Mouse (Mus musculus): ENCODE results near the gene Bpifb4. TPM values are rescaled to one million over a fixed set of nuclear protein-coding genes. Genes with fewer than 3 reads are reported as not detected.

Bpifb4 gene
- polyA plus RNA-seq, 1 experiment from 2014 or later, result 0.18 TPM

GRCm38 (mm10) chr2:154007965-154008364 lies 70.0 kb downstream of the Bpifb4 start, which contains the start of gene Bpifa2:
Gene Bpifa2, plus strand, starts transcription at chr2:154008265.
- DNase-seq (ENCODE audit: low spot score, missing footprints) (no peak), ATAC-seq (ENCODE audit: low FRiP score) (no peak)
- Histone ChIP-seq H3K4me3 (ENCODE audit: low read depth, low read length) (no peak within 1 kb of the TSS), H3K9ac (ENCODE audit: low read length) (no peak within 1 kb of the TSS), H3K27ac (ENCODE audit: low read depth, low read length) (no peak within 1 kb of the TSS), H3K4me2 (no peak within 1 kb of the TSS), H3K27me3 (ENCODE audit: control insufficient read depth, insufficient read depth, low read length) (no peaks in the 10 kb centered on the region), H3K4me1 (ENCODE audit: control insufficient read depth, insufficient read depth, low read length) (peaks cover 2% of the 10 kb centered on the region; the same call in 1 of the 2 replicates), H3K9me3 (ENCODE audit: control insufficient read depth, low read length) (no peaks in the 10 kb centered on the region), H3K36me3 (ENCODE audit: control insufficient read depth, insufficient read depth, low read length) (no peaks in the 10 kb centered on the region)
- 80% methylated on average over 3 of the region's 3 CpGs for WGBS

Other genes starting within 250 kb of the Bpifb4 start
- gene Dnmt3c, start 241.6 kb upstream of the Bpifb4 start, polyA plus RNA-seq (2014; fragmentation: Nextera tagmentation; extraction: Ambion mirVana), result 0.07 TPM in 1 of 2 replicates, not detected in the other
- gene Mapre1, start 196.9 kb upstream of the Bpifb4 start, polyA plus RNA-seq (2014; fragmentation: Nextera tagmentation; extraction: Ambion mirVana), result 394 and 463 TPM in 2 replicates
- gene Efcab8, start 158.3 kb upstream of the Bpifb4 start, polyA plus RNA-seq (2014; fragmentation: Nextera tagmentation; extraction: Ambion mirVana), result 0.12 TPM in 1 of 2 replicates, not detected in the other
- gene Sun5, start 67.1 kb upstream of the Bpifb4 start, polyA plus RNA-seq (2014; fragmentation: Nextera tagmentation; extraction: Ambion mirVana), result not detected in 2 replicates
- not detected in 2 replicates for gene Bpifb2, start 63.2 kb upstream of the Bpifb4 start, polyA plus RNA-seq (2014; fragmentation: Nextera tagmentation; extraction: Ambion mirVana)
- not detected in 2 replicates for gene Bpifb6, start 37.8 kb upstream of the Bpifb4 start, polyA plus RNA-seq (2014; fragmentation: Nextera tagmentation; extraction: Ambion mirVana)
- gene Bpifb3, start 20.0 kb upstream of the Bpifb4 start, polyA plus RNA-seq (2014; fragmentation: Nextera tagmentation; extraction: Ambion mirVana), result not detected in 2 replicates
- not detected in 2 replicates for gene Bpifa6, start 36.7 kb downstream of the Bpifb4 start, polyA plus RNA-seq (2014; fragmentation: Nextera tagmentation; extraction: Ambion mirVana)
- gene Bpifa2, start 70.1 kb downstream of the Bpifb4 start, polyA plus RNA-seq (2014; fragmentation: Nextera tagmentation; extraction: Ambion mirVana), result not detected in 2 replicates
- gene Bpifa3, start 192.1 kb downstream of the Bpifb4 start, polyA plus RNA-seq (2014; fragmentation: Nextera tagmentation; extraction: Ambion mirVana), result not detected in 2 replicates
- not detected in 2 replicates for gene Bpifa1, start 204.7 kb downstream of the Bpifb4 start, polyA plus RNA-seq (2014; fragmentation: Nextera tagmentation; extraction: Ambion mirVana)
- not detected in 2 replicates for gene Bpifa5, start 224.4 kb downstream of the Bpifb4 start, polyA plus RNA-seq (2014; fragmentation: Nextera tagmentation; extraction: Ambion mirVana)